Mouse (Mus musculus): ENCODE results near the gene Tmem163.

The Tmem163 gene

GRCm38 (mm10) chr1:127651564-127651963, 27.8 kb downstream of the Tmem163 start:
- DNase-seq (ENCODE audit: low read depth, low spot score), result no peak

GRCm38 (mm10) chr1:127642976-127643769, 36.2 kb downstream of the Tmem163 start:
- DNase-seq (ENCODE audit: low read depth, low spot score), result no peak

GRCm38 (mm10) chr1:127637917-127638316, 41.4 kb downstream of the Tmem163 start:
- no peak for DNase-seq (ENCODE audit: low read depth, low spot score)

GRCm38 (mm10) chr1:127627151-127627550, 52.2 kb downstream of the Tmem163 start:
- DNase-seq (ENCODE audit: low read depth, low spot score), result no peak

- peak; percentile 13 for DNase-seq (ENCODE audit: low read depth, low spot score)
These were observed 53.6 kb downstream of the Tmem163 start for GRCm38 (mm10) chr1:127625577-127626362.

- DNase-seq (ENCODE audit: low read depth, low spot score), result no peak
These were observed 57.0 kb downstream of the Tmem163 start for GRCm38 (mm10) chr1:127622349-127622748.

- DNase-seq (ENCODE audit: low read depth, low spot score), result no peak
These were observed 60.3 kb downstream of the Tmem163 start for GRCm38 (mm10) chr1:127619036-127619435.

GRCm38 (mm10) chr1:127610378-127610777, 69.0 kb downstream of the Tmem163 start:
- no peak for DNase-seq (ENCODE audit: low read depth, low spot score)

GRCm38 (mm10) chr1:127609814-127610213, 69.5 kb downstream of the Tmem163 start:
- DNase-seq (ENCODE audit: low read depth, low spot score), result no peak

GRCm38 (mm10) chr1:127608326-127608725, 71.0 kb downstream of the Tmem163 start:
- no peak for DNase-seq (ENCODE audit: low read depth, low spot score)

GRCm38 (mm10) chr1:127603697-127604631, 75.4 kb downstream of the Tmem163 start:
- no peak for DNase-seq (ENCODE audit: low read depth, low spot score)

GRCm38 (mm10) chr1:127596143-127596542, 83.2 kb downstream of the Tmem163 start:
- no peak for DNase-seq (ENCODE audit: low read depth, low spot score)

GRCm38 (mm10) chr1:127595735-127596134, 83.6 kb downstream of the Tmem163 start:
- no peak for DNase-seq (ENCODE audit: low read depth, low spot score)

GRCm38 (mm10) chr1:127589542-127589941, 89.8 kb downstream of the Tmem163 start:
- DNase-seq (ENCODE audit: low read depth, low spot score), result no peak

- DNase-seq (ENCODE audit: low read depth, low spot score), result no peak
These were observed 92.3 kb downstream of the Tmem163 start for GRCm38 (mm10) chr1:127587071-127587470.

GRCm38 (mm10) chr1:127586156-127586555, 93.2 kb downstream of the Tmem163 start:
- no peak for DNase-seq (ENCODE audit: low read depth, low spot score)

GRCm38 (mm10) chr1:127577981-127578380, 101.4 kb downstream of the Tmem163 start:
- DNase-seq (ENCODE audit: low read depth, low spot score), result no peak

- no peak for DNase-seq (ENCODE audit: low read depth, low spot score)
These were observed 102.3 kb downstream of the Tmem163 start for GRCm38 (mm10) chr1:127577083-127577482.

GRCm38 (mm10) chr1:127576563-127576962, 102.8 kb downstream of the Tmem163 start:
- no peak for DNase-seq (ENCODE audit: low read depth, low spot score)

GRCm38 (mm10) chr1:127576143-127576542, 103.2 kb downstream of the Tmem163 start:
- DNase-seq (ENCODE audit: low read depth, low spot score), result no peak

- DNase-seq (ENCODE audit: low read depth, low spot score), result no peak
These were observed 103.7 kb downstream of the Tmem163 start for GRCm38 (mm10) chr1:127575692-127576091.

- no peak for DNase-seq (ENCODE audit: low read depth, low spot score)
These were observed 106.2 kb downstream of the Tmem163 start for GRCm38 (mm10) chr1:127573186-127573585.

All from embryo, embryonic 11.5 days (tissue).